Mouse (Mus musculus): Measurements from ENCODE around the gene Cap2.

Cap2 gene

GRCm38 (mm10) chr13:46632796-46633195 is 131.1 kb downstream of the Cap2 start:
- DNase-seq (ENCODE audit: low spot score): no peak

- DNase-seq (ENCODE audit: low spot score): no peak
Measured at GRCm38 (mm10) chr13:46633320-46634132, 131.9 kb downstream of the Cap2 start.

GRCm38 (mm10) chr13:46634133-46634488 is 132.5 kb downstream of the Cap2 start:
- no peak for DNase-seq (ENCODE audit: low spot score)

GRCm38 (mm10) chr13:46640608-46641468 is 139.2 kb downstream of the Cap2 start:
- no peak for DNase-seq (ENCODE audit: low spot score)

GRCm38 (mm10) chr13:46642318-46642717 is 140.7 kb downstream of the Cap2 start:
- no peak for DNase-seq (ENCODE audit: low spot score)

GRCm38 (mm10) chr13:46644175-46644574 is 142.5 kb downstream of the Cap2 start:
- no peak for DNase-seq (ENCODE audit: low spot score)

GRCm38 (mm10) chr13:46645476-46645875 is 143.8 kb downstream of the Cap2 start:
- DNase-seq (ENCODE audit: low spot score): no peak

GRCm38 (mm10) chr13:46651853-46652252 is 150.2 kb downstream of the Cap2 start:
- DNase-seq (ENCODE audit: low spot score): no peak

GRCm38 (mm10) chr13:46652671-46653070 is 151.0 kb downstream of the Cap2 start:
- no peak for DNase-seq (ENCODE audit: low spot score)

- no peak for DNase-seq (ENCODE audit: low spot score)
Measured at GRCm38 (mm10) chr13:46653671-46654070, 152.0 kb downstream of the Cap2 start.

- DNase-seq (ENCODE audit: low spot score): no peak
Measured at GRCm38 (mm10) chr13:46654566-46654965, 152.9 kb downstream of the Cap2 start.

- no peak for DNase-seq (ENCODE audit: low spot score)
Measured at GRCm38 (mm10) chr13:46659211-46659610, 157.6 kb downstream of the Cap2 start.

GRCm38 (mm10) chr13:46663461-46663964 is 161.9 kb downstream of the Cap2 start:
- DNase-seq (ENCODE audit: low spot score): no peak

- peak; percentile 93 for DNase-seq (ENCODE audit: low spot score)
Measured at GRCm38 (mm10) chr13:46669048-46669619, 167.5 kb downstream of the Cap2 start, which contains the start of gene Fam8a1. Gene Fam8a1, plus strand, starts transcription at chr13:46669522.

- peak; percentile 54 for DNase-seq (ENCODE audit: low spot score)
Measured at GRCm38 (mm10) chr13:46669620-46670271, 168.1 kb downstream of the Cap2 start.

GRCm38 (mm10) chr13:46670514-46670913 is 168.9 kb downstream of the Cap2 start:
- no peak for DNase-seq (ENCODE audit: low spot score)

- no peak for DNase-seq (ENCODE audit: low spot score)
Measured at GRCm38 (mm10) chr13:46674601-46675000, 173.0 kb downstream of the Cap2 start.

- no peak for DNase-seq (ENCODE audit: low spot score)
Measured at GRCm38 (mm10) chr13:46677721-46678120, 176.1 kb downstream of the Cap2 start.

GRCm38 (mm10) chr13:46682921-46683320 is 181.3 kb downstream of the Cap2 start:
- no peak for DNase-seq (ENCODE audit: low spot score)

GRCm38 (mm10) chr13:46683370-46683769 is 181.7 kb downstream of the Cap2 start:
- no peak for DNase-seq (ENCODE audit: low spot score)

- no peak for DNase-seq (ENCODE audit: low spot score)
Measured at GRCm38 (mm10) chr13:46690559-46691241, 189.1 kb downstream of the Cap2 start.
